Mouse (Mus musculus) kidney, adult 2 months (tissue): Measurements from ENCODE around the gene Nup35.

ENCODE experiments used
- CTCF ChIP-seq: fragments of 200-500 bp; conservative IDR thresholded peaks from 2 replicates; pipeline ENCODE4 v1.5.1; 2011; ENCODE audit warnings: low read depth, mild to moderate bottlenecking, control low read depth, low read length, moderate library complexity, mixed read lengths; ENCODE audit not compliant: insufficient read depth, insufficient read length
- POLR2A ChIP-seq: fragments of 200-500 bp; IDR thresholded peaks from one replicate; pipeline ENCODE4 v1.6.1; 2011; ENCODE audit warnings: low read depth, low read length, control low read depth

DNA sequence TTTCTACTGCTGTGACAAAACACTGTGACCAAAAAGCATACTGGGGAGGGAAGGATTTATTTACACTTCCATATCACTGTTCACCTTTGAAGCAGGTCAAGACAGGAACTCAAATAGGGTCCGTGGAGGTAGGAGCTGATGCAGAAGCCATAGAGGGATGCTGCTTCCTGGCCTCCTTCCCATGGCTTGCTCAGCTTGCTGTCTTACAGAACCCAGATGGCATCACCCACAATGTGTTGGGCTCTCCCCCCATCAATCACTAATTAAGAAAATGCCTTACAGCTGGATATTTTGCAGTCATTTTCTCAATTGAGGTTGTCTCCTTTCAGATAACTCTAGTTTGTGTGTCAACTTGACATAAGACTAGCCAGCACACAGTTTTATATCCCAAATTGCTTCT, 4.8 kb upstream of the Nup35 start:
- no peak for TF ChIP-seq CTCF
- TF ChIP-seq POLR2A: no peak
